Mouse (Mus musculus) neural tube, embryonic 11.5 days (tissue): ENCODE results near the gene Tepsin. TPM values are rescaled to one million over a fixed set of nuclear protein-coding genes. Genes with fewer than 3 reads are reported as not detected.

Experiments used
- ATAC-seq: fragments of 200-750 bp; cut with Nextera tagmentation; 2 replicates; pipeline ENCODE4 v1.8.0; 2017; ENCODE audit warnings: moderate number of reproducible peaks, mild to moderate bottlenecking, moderate TSS enrichment, moderate library complexity; ENCODE audit not compliant: insufficient read depth, low FRiP score, low TSS enrichment
- DNase-seq: peaks from one replicate; pipeline ENCODE4 v3.0.0-alpha.2; 2015; ENCODE audit warnings: low spot score
- H3K27ac ChIP-seq: fragments of 300-500 bp; sonication (generic); 2 replicates; pipeline ENCODE4 v1.5.1; 2014; ENCODE audit warnings: low read depth, mild to moderate bottlenecking, low read length
- H3K27me3 ChIP-seq: fragments of 300-500 bp; sonication (generic); 2 replicates; pipeline ENCODE4 v1.6.1; 2014; ENCODE audit warnings: mild to moderate bottlenecking, low read length, mixed read lengths; ENCODE audit not compliant: control insufficient read depth, insufficient read depth
- H3K36me3 ChIP-seq: fragments of 300-500 bp; sonication (generic); 2 replicates; pipeline ENCODE4 v1.6.1; 2014; ENCODE audit warnings: mild to moderate bottlenecking, low read length, moderate library complexity, mixed read lengths; ENCODE audit not compliant: control insufficient read depth, insufficient read depth
- H3K4me1 ChIP-seq: fragments of 300-500 bp; sonication (generic); 2 replicates; pipeline ENCODE4 v1.6.1; 2014; ENCODE audit warnings: low read length, mixed read lengths; ENCODE audit not compliant: control insufficient read depth, insufficient read depth
- H3K4me2 ChIP-seq: fragments of 300-500 bp; sonication (generic); 2 replicates; pipeline ENCODE4 v1.6.1; 2014; ENCODE audit warnings: low read depth, mild to moderate bottlenecking, moderate library complexity
- H3K4me3 ChIP-seq: fragments of 300-500 bp; sonication (generic); 2 replicates; pipeline ENCODE4 v1.5.1; 2014; ENCODE audit warnings: low read depth, low read length
- H3K9ac ChIP-seq: fragments of 300-500 bp; sonication (generic); 2 replicates; pipeline ENCODE4 v1.6.1; 2014; ENCODE audit warnings: mild to moderate bottlenecking, low read length
- H3K9me3 ChIP-seq: fragments of 300-500 bp; sonication (generic); 2 replicates; pipeline ENCODE4 v1.6.1; 2016; ENCODE audit warnings: low read length; ENCODE audit not compliant: control insufficient read depth
- WGBS: fragments of 180-500 bp; shearing (Covaris S2); extraction: QIAGEN DNeasy Blood & Tissue Kit; methylation state at CpG from one replicate; pipeline ENCODE4 v1.1.7; 2014; 5-methylcytosine and 5-hydroxymethylcytosine counted together
- polyA plus RNA-seq: library from polyadenylated mRNA; unstranded; fragments of >200 nt; fragmentation: Nextera tagmentation; extraction: Ambion mirVana; gene quantifications from 2 replicates; pipeline ENCODE4 v1.2.1, GENCODE M21; 2014

Gene Tepsin
- polyA plus RNA-seq, 1 experiment from 2014 or later, result 18.8 TPM

DNA sequence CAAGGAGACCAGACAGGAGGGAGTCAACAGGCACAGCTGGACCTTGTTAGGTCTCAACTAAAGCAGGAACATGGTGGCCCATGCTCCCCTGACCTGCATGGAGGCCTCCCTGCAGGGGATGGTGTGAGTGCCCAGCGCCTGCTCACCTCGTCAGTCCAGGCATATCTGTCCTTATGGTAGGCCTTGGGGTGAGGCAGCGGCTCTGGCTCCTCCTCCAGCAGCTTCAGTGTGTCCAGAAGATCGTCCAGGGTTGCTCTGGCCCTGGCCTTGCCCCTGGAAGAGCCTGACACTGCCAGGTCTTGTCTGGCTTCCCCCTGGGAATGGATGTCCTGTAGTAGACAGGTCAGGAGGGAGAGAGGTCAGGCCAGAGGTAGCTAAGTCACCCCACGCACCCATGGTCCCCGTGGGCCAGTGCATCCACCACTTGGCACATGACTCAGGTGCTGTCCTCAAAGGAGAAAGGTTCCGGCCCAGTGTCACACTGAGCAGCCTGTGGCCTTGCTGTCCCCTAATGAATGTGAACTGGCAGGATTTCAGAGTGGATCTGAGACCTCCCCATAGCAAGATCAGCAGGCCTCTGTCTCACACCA lies 26.7 kb downstream of the Tepsin start:
- WGBS, result 84% methylated on average over 7 of the region's 7 CpGs
- ATAC-seq (no peak), DNase-seq (peak; percentile 8)
- H3K4me3 ChIP-seq, result no peak overlapping the region
- H3K27me3 ChIP-seq, result no peaks in the 10 kb centered on the region
- no peaks in the 10 kb centered on the region for H3K9me3 ChIP-seq
- peaks cover 11% of the 10 kb centered on the region; the same call in 1 of the 2 replicates for H3K4me1 ChIP-seq
- H3K9ac ChIP-seq, result no peak overlapping the region
- H3K27ac ChIP-seq, result no peak overlapping the region
- H3K4me2 ChIP-seq, result no peak overlapping the region
- peaks cover 28% of the 10 kb centered on the region for H3K36me3 ChIP-seq

DNA sequence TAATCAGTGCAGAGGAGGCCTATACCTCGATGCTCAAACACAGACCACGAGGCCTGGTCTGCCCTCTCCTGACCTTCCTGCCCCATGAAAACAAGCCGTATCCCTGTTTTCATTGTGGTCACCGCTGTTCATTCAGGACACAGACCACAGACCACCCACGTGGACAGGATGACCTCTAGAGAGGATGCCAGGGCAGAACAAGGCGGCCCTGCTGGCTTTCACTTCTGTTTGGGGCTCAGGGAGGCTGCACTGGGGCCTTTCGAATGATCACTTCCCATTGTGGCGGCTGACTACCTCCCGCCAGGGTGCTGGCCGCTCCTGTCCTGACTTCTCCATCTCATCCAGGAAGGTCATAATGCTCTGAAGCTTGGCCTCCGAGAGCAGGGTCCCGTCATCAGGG lies 27.5 kb downstream of the Tepsin start:
- DNase-seq (no peak), ATAC-seq (no peak)
- 23% methylated on average over 12 of the region's 12 CpGs for WGBS
- H3K9ac ChIP-seq, result no peak overlapping the region
- H3K4me1 ChIP-seq, result peaks cover 11% of the 10 kb centered on the region; the same call in 1 of the 2 replicates
- H3K4me2 ChIP-seq, result no peak overlapping the region
- H3K9me3 ChIP-seq, result no peaks in the 10 kb centered on the region
- H3K27me3 ChIP-seq, result no peaks in the 10 kb centered on the region
- peaks cover 24% of the 10 kb centered on the region for H3K36me3 ChIP-seq
- no peak overlapping the region for H3K27ac ChIP-seq
- H3K4me3 ChIP-seq, result no peak overlapping the region

DNA sequence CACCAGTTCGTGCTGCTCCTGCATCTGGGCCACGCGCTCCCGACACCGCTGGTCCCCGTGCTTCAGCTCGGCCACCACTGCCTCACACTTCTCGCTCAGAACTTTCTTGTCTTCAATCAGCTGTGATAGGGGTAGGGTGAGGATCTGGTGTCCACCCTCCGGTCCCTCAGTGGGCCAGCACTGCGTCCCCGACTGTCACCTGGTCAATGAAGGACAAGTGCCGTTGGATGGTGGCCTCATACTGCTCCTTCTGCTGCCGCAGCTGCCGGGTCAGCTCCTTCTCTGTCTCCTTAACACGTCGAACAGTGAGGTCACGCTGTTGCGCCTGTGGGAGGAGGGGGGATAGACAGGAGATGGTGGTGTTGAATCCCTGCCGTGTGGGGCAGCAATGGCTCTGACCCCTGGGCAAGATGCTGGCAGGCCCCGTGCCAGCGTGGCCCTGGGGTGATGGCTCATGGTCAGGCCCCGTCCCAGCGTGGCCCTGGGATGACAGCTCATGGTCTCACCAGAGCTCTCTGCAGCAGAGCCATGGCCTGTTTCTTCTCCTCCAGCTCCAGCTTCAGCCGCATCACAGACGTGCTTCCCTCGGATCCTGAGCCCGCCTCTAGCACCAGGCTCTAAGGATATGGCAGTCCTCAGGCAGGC lies 28.1 kb downstream of the Tepsin start:
- WGBS, result 85% methylated on average over 26 of the region's 27 CpGs
- ATAC-seq, result no peak
- DNase-seq, result no peak
- Histone ChIP-seq H3K9ac (no peak overlapping the region), H3K36me3 (peaks cover 21% of the 10 kb centered on the region), H3K4me2 (no peak overlapping the region), H3K9me3 (no peaks in the 10 kb centered on the region), H3K27me3 (no peaks in the 10 kb centered on the region), H3K4me3 (no peak overlapping the region), H3K4me1 (peaks cover 11% of the 10 kb centered on the region; the same call in 1 of the 2 replicates), H3K27ac (no peak overlapping the region)

DNA sequence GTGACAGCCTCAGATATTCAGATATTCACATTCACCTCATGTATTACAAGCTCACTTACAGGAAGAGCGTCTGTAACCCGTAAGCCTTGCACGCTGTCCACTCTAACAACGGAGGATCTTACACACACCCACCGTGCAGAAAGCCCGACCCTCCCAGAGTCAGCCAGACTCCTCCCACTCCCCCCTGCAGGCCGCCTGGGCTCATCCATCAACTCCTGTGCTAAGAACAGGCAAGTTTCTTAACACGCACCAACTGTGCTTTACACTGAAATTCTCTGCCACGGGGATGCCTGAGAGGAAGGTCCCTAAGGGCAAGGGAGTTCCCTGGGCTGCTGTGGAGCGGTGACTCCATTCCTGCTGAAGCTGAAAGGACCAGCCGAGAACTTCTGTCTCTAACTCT lies 29.3 kb downstream of the Tepsin start:
- peaks cover 11% of the 10 kb centered on the region; the same call in 1 of the 2 replicates for H3K4me1 ChIP-seq
- DNase-seq (peak; percentile 67), ATAC-seq (no peak)
- no peak overlapping the region for H3K9ac ChIP-seq
- no peak overlapping the region for H3K4me3 ChIP-seq
- H3K9me3 ChIP-seq, result no peaks in the 10 kb centered on the region
- no peak overlapping the region for H3K27ac ChIP-seq
- H3K27me3 ChIP-seq, result no peaks in the 10 kb centered on the region
- WGBS, result 25% methylated on average over 11 of the region's 11 CpGs
- H3K36me3 ChIP-seq, result peaks cover 24% of the 10 kb centered on the region
- H3K4me2 ChIP-seq, result no peak overlapping the region

DNA sequence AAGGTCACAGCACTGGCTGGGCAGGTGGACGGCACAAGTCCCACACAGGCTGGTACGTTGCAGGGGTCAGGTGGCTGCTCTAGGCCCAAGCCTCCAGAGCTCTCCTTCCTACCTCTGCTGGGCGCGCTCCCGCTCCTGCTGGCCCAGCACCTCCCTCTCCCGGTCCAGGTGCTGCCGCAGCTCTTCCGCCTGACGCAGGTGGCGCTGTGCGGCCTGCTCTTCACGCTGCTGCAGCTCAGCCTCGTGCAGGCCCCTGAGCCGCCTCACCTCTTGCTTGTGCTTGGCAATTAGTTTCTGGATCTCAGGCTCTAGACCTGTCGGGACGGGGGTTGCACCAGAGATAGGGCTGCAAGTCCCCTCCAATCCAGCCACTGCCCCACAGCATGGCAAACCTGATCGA lies 30.7 kb downstream of the Tepsin start:
- no peak for ATAC-seq
- peaks cover 27% of the 10 kb centered on the region for H3K36me3 ChIP-seq

DNA sequence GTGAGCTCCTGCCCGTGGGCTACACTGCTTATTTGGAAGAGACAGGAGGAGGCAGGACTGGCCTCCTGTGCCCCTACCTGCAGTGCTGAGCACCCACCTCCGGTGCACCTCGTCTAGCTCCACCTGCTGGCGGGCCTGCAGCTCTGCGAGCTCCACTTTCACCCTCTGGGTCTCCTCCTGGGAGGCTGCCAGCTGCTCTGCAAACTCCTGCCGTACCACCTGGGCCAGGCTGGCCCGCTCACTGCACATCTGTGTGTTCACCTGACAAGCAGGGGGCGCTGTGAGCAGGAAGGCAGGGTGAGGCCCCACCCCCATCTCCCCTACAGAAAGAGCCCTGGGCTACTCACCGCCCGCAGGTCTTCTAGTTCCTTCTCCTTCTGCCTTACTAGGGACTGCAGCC lies 33.2 kb downstream of the Tepsin start:
- 42% methylated on average over 10 of the region's 10 CpGs for WGBS
- H3K9ac ChIP-seq, result no peak overlapping the region
- no peaks in the 10 kb centered on the region for H3K27me3 ChIP-seq
- peaks cover 19% of the 10 kb centered on the region for H3K36me3 ChIP-seq
- no peaks in the 10 kb centered on the region for H3K9me3 ChIP-seq
- no peak overlapping the region for H3K4me2 ChIP-seq
- no peak overlapping the region for H3K27ac ChIP-seq
- H3K4me1 ChIP-seq, result peaks cover 11% of the 10 kb centered on the region; the same call in 1 of the 2 replicates
- peak; percentile 40 for DNase-seq
- no peak overlapping the region for H3K4me3 ChIP-seq
- ATAC-seq, result no peak

More for the DNA sequence above, 30.7 kb downstream of the Tepsin start:
- no peak overlapping the region; the same call in 1 of the 2 replicates for H3K4me2 ChIP-seq
- WGBS, result 62% methylated on average over 17 of the region's 17 CpGs
- H3K27ac ChIP-seq, result no peak overlapping the region
- no peak overlapping the region for H3K4me3 ChIP-seq
- H3K4me1 ChIP-seq, result peaks cover 11% of the 10 kb centered on the region; the same call in 1 of the 2 replicates
- no peaks in the 10 kb centered on the region for H3K27me3 ChIP-seq
- no peaks in the 10 kb centered on the region for H3K9me3 ChIP-seq
- no peak overlapping the region for H3K9ac ChIP-seq
- no peak for DNase-seq

DNA sequence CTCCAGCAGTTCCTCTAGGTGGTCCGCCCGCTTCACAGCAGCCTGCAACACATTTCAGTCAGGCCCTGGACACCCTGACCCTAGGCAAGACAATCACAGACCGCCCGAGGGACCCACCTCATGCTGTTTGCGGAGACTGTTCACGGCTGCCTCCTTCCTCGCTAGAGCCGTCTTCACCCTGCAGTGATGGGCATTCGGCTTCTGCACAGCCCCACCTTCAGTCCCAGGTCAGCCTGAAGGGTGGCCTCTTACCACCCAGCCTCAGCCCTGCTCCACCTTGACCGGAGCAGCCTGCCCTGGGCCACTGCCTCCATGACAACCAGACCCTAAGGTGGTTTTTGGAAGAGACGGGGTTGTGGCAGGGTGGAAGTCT lies 33.9 kb downstream of the Tepsin start:
- no peak overlapping the region for H3K4me2 ChIP-seq
- peaks cover 16% of the 10 kb centered on the region for H3K36me3 ChIP-seq
- ATAC-seq (no peak), DNase-seq (no peak)
- no peaks in the 10 kb centered on the region for H3K27me3 ChIP-seq
- no peak overlapping the region for H3K9ac ChIP-seq
- peaks cover 10% of the 10 kb centered on the region; the same call in 1 of the 2 replicates for H3K4me1 ChIP-seq
- H3K27ac ChIP-seq, result no peak overlapping the region
- H3K9me3 ChIP-seq, result no peaks in the 10 kb centered on the region
- no peak overlapping the region for H3K4me3 ChIP-seq
- WGBS, result 93% methylated on average over 11 of the region's 11 CpGs

DNA sequence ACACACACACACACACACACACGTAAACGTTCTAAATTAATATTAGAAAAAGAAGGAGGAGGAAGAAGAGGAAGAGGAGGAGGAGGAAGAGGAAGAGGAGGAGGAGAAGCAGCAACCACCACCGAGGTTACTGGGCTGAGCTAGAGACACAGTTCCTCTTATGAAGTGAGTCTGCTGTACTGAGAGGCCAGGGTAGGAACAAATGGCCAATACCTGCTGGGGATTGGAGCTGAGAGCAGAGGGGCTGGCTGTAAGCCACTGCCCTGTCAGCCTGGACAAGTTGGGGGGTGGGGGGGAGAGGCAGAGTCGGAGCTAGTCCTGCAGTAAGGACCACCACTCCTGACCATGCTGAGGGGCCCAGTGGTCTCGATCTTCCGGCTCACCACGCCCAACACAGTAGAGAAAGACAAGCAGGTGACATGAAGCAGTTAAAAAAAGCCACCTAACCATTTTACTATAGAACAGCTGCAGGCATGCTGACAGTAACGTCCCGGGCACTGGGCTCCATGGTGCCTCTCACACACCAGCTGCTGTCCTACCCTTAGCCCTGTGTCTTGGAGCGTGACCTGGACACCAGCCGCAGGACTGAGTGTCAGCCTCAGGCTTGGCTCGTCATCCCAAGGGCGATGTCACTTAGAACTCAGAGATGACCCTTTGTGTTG lies 34.4 kb downstream of the Tepsin start:
- Histone ChIP-seq H3K36me3 (peaks cover 16% of the 10 kb centered on the region), H3K27ac (peak overlapping the region; percentile 14; the same call in 1 of the 2 replicates), H3K4me1 (0 out of 2 replicates have a peak, but pooled peaks cover 5% of the 10 kb centered on the region), H3K27me3 (no peaks in the 10 kb centered on the region), H3K9ac (no peak overlapping the region), H3K9me3 (no peaks in the 10 kb centered on the region), H3K4me3 (no peak overlapping the region), H3K4me2 (no peak overlapping the region)
- WGBS, result 87% methylated on average over 12 of the region's 13 CpGs
- no peak for DNase-seq
- no peak for ATAC-seq
